Mouse (Mus musculus) megakaryocyte, embryonic 14.5 days (primary cell): ENCODE measurements around the gene Tpm4. TPM values are rescaled to one million over a fixed set of nuclear protein-coding genes. Genes with fewer than 3 reads are reported as not detected.
"Not testable (repeated sequence)": the region's sequence is repeated elsewhere in the genome, so short reads cannot be mapped to it uniquely, and the experiment has no call there.

Source experiments
- H3K27me3 ChIP-seq: replicated peaks from 2 replicates; pipeline ENCODE3; 2012; ENCODE audit warnings: inconsistent platforms
- H3K36me3 ChIP-seq: replicated peaks from 2 replicates; pipeline ENCODE3; 2012; ENCODE audit warnings: low read length, inconsistent platforms, mixed read lengths
- H3K4me1 ChIP-seq: 2 replicates; pipeline ENCODE4 v1.6.1; 2012; ENCODE audit warnings: inconsistent platforms
- H3K4me3 ChIP-seq: replicated peaks from 2 replicates; pipeline ENCODE3; 2012; ENCODE audit warnings: moderate library complexity, mild to moderate bottlenecking, inconsistent platforms
- H3K9me3 ChIP-seq: 2 replicates; pipeline ENCODE4 v1.6.1; 2012; ENCODE audit warnings: inconsistent platforms
- FLI1 ChIP-seq: IDR thresholded peaks from 2 replicates; pipeline ENCODE4 v1.6.1; 2012; ENCODE audit warnings: low read length, inconsistent platforms, mixed read lengths
- GATA1 ChIP-seq: IDR thresholded peaks from 3 replicates; pipeline ENCODE4 v1.6.1; 2012; ENCODE audit warnings: mixed read lengths, low read length, inconsistent platforms, borderline replicate concordance
- polyA plus RNA-seq: library from polyadenylated mRNA; stranded (reverse); fragments of >175 nt; gene quantifications from 2 replicates; pipeline ENCODE4 v1.2.3, GENCODE M21; 2012; ENCODE audit warnings: low replicate concordance; ENCODE audit not compliant: insufficient read depth

Tpm4 gene
- polyA plus RNA-seq, result 84.6 and 1,037 TPM in 2 replicates

DNA sequence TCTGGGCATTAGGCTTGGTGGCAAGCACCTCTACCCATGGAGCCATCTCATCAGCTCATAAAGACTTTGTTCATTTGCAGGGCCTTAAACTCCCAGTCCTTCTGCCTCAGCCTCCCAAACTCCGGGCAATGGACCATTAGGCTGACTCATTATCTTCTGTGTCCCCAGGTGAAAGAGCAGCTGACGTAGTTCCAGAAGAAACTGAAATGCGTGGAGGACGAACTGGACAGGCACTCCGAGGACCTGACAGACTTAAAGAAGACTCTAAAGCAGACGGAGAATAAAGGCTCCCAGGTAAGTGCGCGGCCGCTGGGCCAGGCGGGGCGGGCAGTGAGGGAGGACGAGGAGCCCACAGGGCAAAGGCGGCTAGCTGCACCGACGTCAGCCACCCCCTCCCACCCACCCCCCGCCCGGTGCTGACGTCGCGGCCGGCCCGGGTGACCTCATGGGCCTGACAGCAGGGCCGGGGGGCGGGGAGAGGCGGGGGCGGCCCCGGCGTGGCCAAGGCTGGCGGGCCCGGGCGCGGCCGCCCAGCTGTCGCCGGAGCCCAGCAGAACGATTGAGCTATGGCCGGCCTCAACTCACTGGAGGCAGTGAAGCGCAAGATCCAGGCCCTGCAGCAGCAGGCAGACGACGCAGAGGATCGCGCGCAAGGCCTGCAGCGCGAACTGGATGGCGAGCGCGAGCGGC is at the start of gene Tpm4:
Gene Tpm4, plus strand, starts transcription at position 220 of the 690 bp plus-strand sequence.
- H3K27me3 ChIP-seq, result no peaks in the 10 kb centered on the region
- H3K9me3 ChIP-seq, result no peaks in the 10 kb centered on the region
- H3K36me3 ChIP-seq, result peaks cover 37% of the 10 kb centered on the region
- peak within 1 kb of the TSS; percentile 96 for H3K4me3 ChIP-seq
- TF ChIP-seq GATA1 (no peak), FLI1 (no peak)
- peaks cover 88% of the 10 kb centered on the region for H3K4me1 ChIP-seq

DNA sequence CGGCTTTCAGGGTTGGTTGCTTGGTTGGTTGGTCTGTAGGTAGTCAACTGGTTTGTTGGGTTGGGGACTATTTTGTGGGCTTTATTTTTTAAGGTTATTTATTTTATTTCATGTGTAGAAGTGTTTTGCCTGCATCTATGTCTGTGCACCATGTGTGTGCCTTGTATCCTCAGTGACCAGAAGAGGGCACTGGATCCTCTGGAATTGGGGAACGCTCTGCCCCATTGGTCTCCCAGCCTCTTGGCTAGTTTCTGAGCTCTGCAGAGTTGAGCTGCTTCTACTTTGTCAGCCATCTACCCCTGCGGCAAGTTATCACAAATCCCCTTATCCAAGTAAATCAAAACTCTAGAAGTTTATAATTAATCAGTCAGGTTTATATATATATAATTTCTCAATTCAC is 47.2 kb upstream of the Tpm4 start:
- not testable (repeated sequence) for H3K9me3 ChIP-seq, H3K27me3 ChIP-seq, H3K4me3 ChIP-seq, H3K4me1 ChIP-seq, H3K36me3 ChIP-seq

DNA sequence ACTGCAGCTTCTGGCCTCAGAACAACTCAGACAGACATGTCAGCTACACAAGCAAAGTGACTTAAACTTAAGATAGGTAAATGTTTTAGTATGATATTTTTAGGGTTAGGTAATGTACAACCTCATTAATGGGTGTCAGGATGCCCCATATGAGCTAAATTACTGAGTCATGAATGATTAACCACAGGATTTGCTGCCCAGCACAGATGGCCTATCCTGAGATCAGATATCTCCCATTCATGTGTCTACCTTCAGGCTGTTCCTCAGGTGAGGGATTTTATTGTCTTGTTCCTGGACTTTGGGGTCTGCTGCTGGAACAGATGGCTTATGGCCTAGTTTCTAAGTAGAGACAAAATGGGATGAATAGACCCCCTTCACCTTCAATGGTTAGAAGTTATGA is 38.1 kb upstream of the Tpm4 start:
- H3K27me3 ChIP-seq, H3K4me1 ChIP-seq, H3K36me3 ChIP-seq, H3K4me3 ChIP-seq: not testable (repeated sequence)
- H3K9me3 ChIP-seq, result peaks cover 19% of the 10 kb centered on the region

DNA sequence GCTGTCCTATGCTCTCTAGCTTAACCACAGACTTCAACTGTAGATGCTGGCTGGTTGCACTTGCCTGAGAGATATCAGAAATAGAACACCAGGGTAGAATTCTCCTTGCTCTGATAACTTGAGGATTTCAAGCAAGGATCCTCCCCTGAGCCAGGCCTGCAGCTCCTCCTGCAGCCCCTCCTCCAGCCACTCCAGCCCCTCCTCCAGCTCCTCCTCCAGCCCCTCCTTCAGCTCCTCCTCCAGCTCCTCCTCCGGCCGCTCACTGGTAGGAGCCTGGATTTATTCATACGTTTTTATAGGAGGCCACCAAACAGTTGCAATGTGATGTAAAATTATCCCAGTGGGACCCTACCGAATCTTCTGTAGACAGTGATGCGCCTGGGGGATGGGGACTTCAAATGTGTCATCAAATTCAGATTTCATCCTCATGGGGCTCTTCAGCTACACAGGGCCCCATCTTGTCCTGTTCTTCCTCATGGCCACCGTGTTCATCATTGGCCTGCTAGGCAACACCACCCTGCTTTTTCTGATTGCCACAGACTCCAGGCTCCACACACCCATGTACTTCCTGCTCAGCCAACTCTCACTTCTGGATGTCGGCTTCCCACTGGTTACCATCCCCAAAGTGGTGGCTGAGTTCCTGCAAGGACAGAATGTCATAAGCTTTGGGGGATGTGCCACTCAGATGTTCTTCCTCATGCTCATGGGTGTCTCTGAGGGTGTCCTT is 35.2 kb upstream of the Tpm4 start:
- H3K27me3 ChIP-seq, H3K4me3 ChIP-seq, H3K4me1 ChIP-seq, H3K36me3 ChIP-seq: not testable (repeated sequence)
- H3K9me3 ChIP-seq, result peaks cover 19% of the 10 kb centered on the region

DNA sequence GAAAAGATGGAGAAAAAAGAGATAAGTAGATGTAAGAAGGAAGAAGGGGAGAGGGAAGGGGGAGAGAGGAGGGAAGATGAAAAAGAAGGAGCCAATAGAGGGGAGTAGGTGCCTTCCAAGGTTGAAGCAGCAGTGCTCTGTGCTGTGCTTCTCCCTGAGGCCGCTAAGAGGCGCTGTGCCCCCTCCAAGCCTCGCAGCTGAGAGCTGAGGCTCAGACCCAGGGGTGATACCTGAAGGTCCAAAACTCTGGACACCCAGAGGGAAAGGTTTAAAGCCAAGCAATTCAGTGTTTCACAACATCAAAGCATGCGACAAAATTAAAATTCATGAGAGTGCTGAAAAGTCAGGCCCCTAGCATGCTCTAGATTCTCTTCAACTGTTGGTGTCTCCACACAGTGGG is 29.6 kb upstream of the Tpm4 start:
- TF ChIP-seq FLI1 (no peak), GATA1 (no peak)
- Histone ChIP-seq H3K4me1 (peaks cover 40% of the 10 kb centered on the region), H3K27me3 (peaks cover 9% of the 10 kb centered on the region), H3K4me3 (no peak overlapping the region), H3K9me3 (peaks cover 19% of the 10 kb centered on the region), H3K36me3 (no peaks in the 10 kb centered on the region)

DNA sequence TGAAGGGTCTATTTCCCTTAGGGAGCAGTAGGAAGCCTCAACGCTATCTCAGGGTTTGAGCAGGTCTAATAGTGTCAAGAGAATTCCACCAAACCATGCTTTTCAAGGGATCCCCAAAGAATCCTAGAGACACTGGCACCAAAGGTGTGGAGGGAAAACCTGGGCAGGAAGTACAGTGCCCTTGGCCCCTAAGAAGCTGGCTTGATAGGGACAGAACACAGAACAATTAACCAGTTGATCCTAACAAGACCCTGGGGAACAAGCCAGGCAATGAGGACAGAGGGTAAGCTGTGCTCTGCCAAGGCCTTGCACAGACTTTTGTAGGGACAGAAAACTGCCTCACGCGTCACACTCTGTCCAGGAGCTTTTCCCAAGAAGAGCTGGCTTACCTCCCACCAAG is 28.0 kb upstream of the Tpm4 start, which contains the start of gene Olfr374:
Gene Olfr374, plus strand, starts transcription at position 301 of the 400 bp plus-strand sequence.
- Histone ChIP-seq H3K9me3 (peaks cover 13% of the 10 kb centered on the region), H3K4me3 (no peak within 1 kb of the TSS), H3K4me1 (peaks cover 44% of the 10 kb centered on the region), H3K36me3 (no peaks in the 10 kb centered on the region), H3K27me3 (peaks cover 10% of the 10 kb centered on the region)
- TF ChIP-seq GATA1 (no peak), FLI1 (no peak)

DNA sequence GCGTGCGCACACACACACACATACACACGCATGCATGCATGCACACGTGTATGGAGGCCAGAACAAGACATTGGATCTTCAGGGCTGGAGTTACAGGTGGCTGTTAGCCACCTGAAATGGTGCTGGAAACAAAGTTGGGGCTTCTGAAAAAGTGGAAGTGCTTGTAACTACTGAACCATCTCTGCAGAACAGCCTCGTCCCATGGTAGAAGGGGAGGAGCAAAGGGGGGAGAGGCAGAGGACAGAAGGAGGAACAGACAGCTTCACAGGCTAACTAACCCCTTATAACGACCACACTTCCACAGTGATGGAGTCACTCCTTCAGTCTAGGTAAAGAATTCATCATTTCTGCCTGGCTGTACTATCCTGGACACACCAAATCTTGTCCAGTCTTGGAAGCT is 23.9 kb upstream of the Tpm4 start:
- peaks cover 8% of the 10 kb centered on the region for H3K27me3 ChIP-seq
- no peaks in the 10 kb centered on the region for H3K36me3 ChIP-seq
- H3K9me3 ChIP-seq, result peaks cover 30% of the 10 kb centered on the region
- TF ChIP-seq FLI1, result no peak
- no peak for TF ChIP-seq GATA1
- H3K4me3 ChIP-seq, result no peak overlapping the region
- H3K4me1 ChIP-seq, result peaks cover 50% of the 10 kb centered on the region

DNA sequence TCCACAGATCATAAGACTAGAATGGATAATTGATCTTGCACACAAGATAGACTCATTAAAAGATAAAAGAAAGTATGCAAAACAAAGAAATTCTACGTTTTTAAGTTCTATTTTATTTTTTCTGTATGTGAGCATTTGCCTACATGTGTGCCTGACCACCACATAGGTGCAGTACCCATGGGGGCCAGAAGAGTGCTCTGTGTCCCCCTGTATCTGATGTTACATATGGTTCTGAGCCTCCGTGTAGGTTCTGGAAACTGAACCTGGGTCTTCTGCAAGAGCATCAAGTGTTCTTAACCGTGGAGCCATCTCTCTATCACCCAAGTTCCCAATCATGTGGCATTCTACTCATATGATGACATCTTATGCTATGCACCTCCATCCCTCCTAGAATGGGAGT is 22.3 kb upstream of the Tpm4 start:
- Histone ChIP-seq H3K27me3 (peaks cover 3% of the 10 kb centered on the region), H3K4me1 (peaks cover 36% of the 10 kb centered on the region), H3K9me3 (peaks cover 40% of the 10 kb centered on the region), H3K4me3 (no peak overlapping the region), H3K36me3 (no peaks in the 10 kb centered on the region)
- TF ChIP-seq GATA1 (no peak), FLI1 (no peak)

DNA sequence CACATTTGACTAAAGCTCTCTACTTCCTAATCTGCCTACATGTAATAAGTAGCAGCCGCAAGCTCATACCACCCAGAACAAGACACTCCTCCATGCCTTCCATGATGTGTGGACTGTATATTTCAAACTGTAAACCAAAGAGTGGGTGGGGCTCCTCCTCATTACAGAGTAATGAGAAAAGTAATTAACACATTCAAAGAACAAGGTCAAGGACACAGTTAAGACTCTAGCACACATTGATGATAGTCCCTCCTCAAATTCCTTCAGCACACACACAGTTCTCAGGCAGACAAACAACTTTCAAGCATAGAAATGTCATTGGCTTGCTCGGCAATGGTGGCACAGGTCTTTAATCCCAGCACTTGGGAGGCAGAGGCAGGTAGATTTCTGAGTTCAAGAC is 19.6 kb upstream of the Tpm4 start:
- H3K4me1 ChIP-seq, result peaks cover 20% of the 10 kb centered on the region
- no peak for TF ChIP-seq GATA1
- TF ChIP-seq FLI1, result no peak
- H3K4me3 ChIP-seq, result no peak overlapping the region
- no peaks in the 10 kb centered on the region for H3K36me3 ChIP-seq
- peaks cover 29% of the 10 kb centered on the region; the same call in 1 of the 2 replicates for H3K9me3 ChIP-seq
- H3K27me3 ChIP-seq, result no peaks in the 10 kb centered on the region

DNA sequence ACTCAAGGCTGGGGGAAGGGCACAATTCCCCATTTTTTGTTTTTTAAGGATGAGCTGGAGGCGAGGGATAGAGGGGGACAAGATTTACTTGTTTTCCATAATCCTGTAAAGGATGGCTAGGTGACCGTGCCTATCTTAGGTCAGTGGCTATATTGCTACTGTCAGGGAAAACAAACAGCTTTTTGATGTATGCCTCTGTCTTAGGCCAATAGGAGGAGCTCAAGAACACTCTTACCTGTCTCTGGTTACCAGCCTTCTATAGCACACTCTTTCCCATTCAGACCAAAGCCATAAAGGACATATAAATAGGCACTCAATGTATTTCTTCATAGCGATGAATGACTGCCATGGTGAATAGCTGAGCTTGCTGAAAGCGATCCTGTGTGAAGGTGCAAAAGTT is 16.2 kb upstream of the Tpm4 start:
- Histone ChIP-seq H3K4me1 (peaks cover 16% of the 10 kb centered on the region), H3K36me3 (no peaks in the 10 kb centered on the region), H3K9me3 (peaks cover 24% of the 10 kb centered on the region; the same call in 1 of the 2 replicates), H3K4me3 (no peak overlapping the region), H3K27me3 (no peaks in the 10 kb centered on the region)
- TF ChIP-seq GATA1 (no peak), FLI1 (no peak)

DNA sequence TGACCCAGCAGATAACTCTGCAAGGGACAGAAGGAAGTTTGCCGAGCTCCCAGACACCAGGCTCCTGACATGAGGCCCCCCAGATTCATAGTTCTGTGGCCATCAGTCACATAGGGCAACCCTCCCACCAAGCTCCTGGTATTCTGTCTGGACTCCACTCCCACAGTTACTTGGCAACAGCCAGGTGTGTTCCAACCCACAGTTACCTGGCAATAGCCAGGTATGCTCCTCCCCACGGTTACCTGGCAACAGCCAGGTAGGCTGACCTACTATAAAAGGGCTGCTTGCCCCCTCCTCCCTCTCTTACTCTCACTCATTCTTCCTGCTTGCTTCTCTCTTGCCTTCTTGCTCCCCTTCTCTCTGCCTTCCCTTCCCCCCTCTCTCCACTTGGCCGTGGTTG is 13.3 kb upstream of the Tpm4 start:
- not testable (repeated sequence) for H3K4me1 ChIP-seq, H3K36me3 ChIP-seq

More for the DNA sequence above, 13.3 kb upstream of the Tpm4 start:
- H3K9me3 ChIP-seq, result peaks cover 17% of the 10 kb centered on the region
- not testable (repeated sequence) for H3K4me3 ChIP-seq, H3K27me3 ChIP-seq
